Mouse (Mus musculus) bone marrow macrophage, adult 2 months (primary cell): ENCODE data around the gene Cycs. TPM values are rescaled to one million over a fixed set of nuclear protein-coding genes. Genes with fewer than 3 reads are reported as not detected.

ENCODE experiments used
- H3K27ac ChIP-seq: 2 replicates; pipeline ENCODE4 v1.5.1; 2012; ENCODE audit warnings: low read depth, low read length; ENCODE audit not compliant: insufficient read depth
- H3K4me1 ChIP-seq: 2 replicates; pipeline ENCODE4 v1.6.1; 2012; ENCODE audit warnings: low read length; ENCODE audit not compliant: control insufficient read depth, insufficient read depth
- H3K4me3 ChIP-seq: 2 replicates; pipeline ENCODE4 v1.5.1; 2012; ENCODE audit warnings: mild to moderate bottlenecking, low read length, moderate library complexity; ENCODE audit not compliant: insufficient read depth
- CTCF ChIP-seq: IDR thresholded peaks from 2 replicates; pipeline ENCODE4 v1.5.1; 2012; ENCODE audit warnings: low read depth, mild to moderate bottlenecking, low read length, moderate library complexity
- POLR2A ChIP-seq: IDR thresholded peaks from 2 replicates; pipeline ENCODE4 v1.6.1; 2012; ENCODE audit warnings: mild to moderate bottlenecking, low read depth, low read length, borderline replicate concordance
- polyA plus RNA-seq: library from polyadenylated mRNA; stranded (reverse); fragments of >200 nt; gene quantifications from 2 replicates; pipeline ENCODE4 v1.2.4, GENCODE M21; 2012; ENCODE audit not compliant: missing spikeins, insufficient read depth, insufficient read length

The Cycs gene
- polyA plus RNA-seq, 1 experiment = 6.7 TPM

- TF ChIP-seq POLR2A (no peak), CTCF (peak; percentile 32; the same call in 1 of the 2 replicates)
- H3K27ac ChIP-seq = no peak overlapping the region
- 0 out of 2 replicates have a peak, but pooled peaks cover 3% of the 10 kb centered on the region for H3K4me1 ChIP-seq
- no peak overlapping the region for H3K4me3 ChIP-seq
Observed at GRCm38 (mm10) chr6:50526597-50527024, 39.7 kb downstream of the Cycs start.

- H3K4me3 ChIP-seq = no peak overlapping the region
- TF ChIP-seq CTCF (no peak), POLR2A (no peak)
- H3K4me1 ChIP-seq = 0 out of 2 replicates have a peak, but pooled peaks cover 3% of the 10 kb centered on the region
- H3K27ac ChIP-seq = no peak overlapping the region
Observed at GRCm38 (mm10) chr6:50525846-50526245, 40.5 kb downstream of the Cycs start.

- H3K4me3 ChIP-seq = no peak overlapping the region
- no peak for TF ChIP-seq POLR2A
- TF ChIP-seq CTCF = no peak
- 0 out of 2 replicates have a peak, but pooled peaks cover 3% of the 10 kb centered on the region for H3K4me1 ChIP-seq
- H3K27ac ChIP-seq = no peak overlapping the region
Observed at GRCm38 (mm10) chr6:50524261-50524896, 42.0 kb downstream of the Cycs start.

- Histone ChIP-seq H3K4me3 (no peak overlapping the region), H3K4me1 (0 out of 2 replicates have a peak, but pooled peaks cover 3% of the 10 kb centered on the region), H3K27ac (no peak overlapping the region)
- no peak for TF ChIP-seq CTCF
Observed at GRCm38 (mm10) chr6:50522772-50523171, 43.6 kb downstream of the Cycs start.

GRCm38 (mm10) chr6:50521532-50522135 is 44.7 kb downstream of the Cycs start:
- TF ChIP-seq CTCF (no peak), POLR2A (no peak)
- Histone ChIP-seq H3K27ac (no peak overlapping the region), H3K4me3 (no peak overlapping the region), H3K4me1 (no peaks in the 10 kb centered on the region)

- TF ChIP-seq POLR2A = no peak
- TF ChIP-seq CTCF = no peak
- H3K27ac ChIP-seq = no peak overlapping the region
- no peaks in the 10 kb centered on the region for H3K4me1 ChIP-seq
- no peak overlapping the region for H3K4me3 ChIP-seq
Observed at GRCm38 (mm10) chr6:50520139-50520538, 46.2 kb downstream of the Cycs start.

- no peak overlapping the region for H3K27ac ChIP-seq
- no peaks in the 10 kb centered on the region for H3K4me1 ChIP-seq
- H3K4me3 ChIP-seq = no peak overlapping the region
- TF ChIP-seq CTCF (no peak), POLR2A (no peak)
Observed at GRCm38 (mm10) chr6:50518371-50518770, 48.0 kb downstream of the Cycs start.

Other genes starting within 250 kb of the Cycs start
- 23.4 and 26.4 TPM in 2 replicates for gene Osbpl3, start 110.3 kb downstream of the Cycs start, polyA plus RNA-seq
- gene 4921507P07Rik, start 30.1 kb upstream of the Cycs start, polyA plus RNA-seq = 0.23 and 0.33 TPM in 2 replicates
- 4.0 and 6.0 TPM in 2 replicates for gene Npvf, start 87.9 kb upstream of the Cycs start, polyA plus RNA-seq